Mouse (Mus musculus): Measurements from ENCODE around the gene Rbm28.

Rbm28 gene

DNA sequence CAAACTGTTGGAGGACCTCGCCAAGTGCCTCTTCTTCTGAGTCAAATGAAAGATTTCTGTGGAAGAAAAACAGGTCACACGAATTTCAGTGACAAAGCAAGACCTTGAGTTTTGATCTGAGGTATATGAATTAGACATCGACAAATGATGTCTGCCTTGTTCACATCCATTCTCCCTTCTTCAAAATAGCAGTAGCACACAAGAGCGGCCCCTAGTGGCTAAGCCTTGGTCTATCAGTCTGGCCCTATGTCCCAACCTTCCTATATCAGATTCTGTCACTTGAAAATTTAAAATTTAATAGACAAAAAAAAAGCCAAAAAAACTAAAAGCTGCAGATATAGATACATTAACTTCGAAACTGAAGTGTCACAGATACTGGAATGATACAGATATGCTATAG is 21.2 kb downstream of the Rbm28 start:
- DNase-seq, result peak; percentile 52

GRCm38 (mm10) chr6:29137441-29137840 is 27.4 kb downstream of the Rbm28 start:
- DNase-seq, result no peak

DNA sequence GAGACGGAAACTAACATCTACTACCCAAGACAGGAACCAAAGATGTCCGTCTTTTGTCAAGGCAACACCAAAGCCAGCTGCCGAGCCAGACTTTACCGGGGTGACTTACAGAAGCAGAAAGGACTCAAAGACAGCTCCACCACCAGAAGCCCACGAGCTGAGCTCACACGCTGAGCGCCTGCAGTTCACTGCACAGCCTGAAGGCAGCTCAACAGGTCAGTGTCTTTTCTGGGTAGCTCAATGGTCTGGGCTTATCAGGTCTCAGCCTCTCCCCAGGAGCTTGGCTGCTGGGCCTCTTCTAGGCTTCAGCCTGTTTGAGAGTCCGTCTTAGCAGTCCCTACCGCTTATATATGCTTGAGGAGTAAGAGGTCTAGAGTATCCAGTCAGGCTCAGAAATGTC is 31.7 kb downstream of the Rbm28 start:
- no peak for DNase-seq

DNA sequence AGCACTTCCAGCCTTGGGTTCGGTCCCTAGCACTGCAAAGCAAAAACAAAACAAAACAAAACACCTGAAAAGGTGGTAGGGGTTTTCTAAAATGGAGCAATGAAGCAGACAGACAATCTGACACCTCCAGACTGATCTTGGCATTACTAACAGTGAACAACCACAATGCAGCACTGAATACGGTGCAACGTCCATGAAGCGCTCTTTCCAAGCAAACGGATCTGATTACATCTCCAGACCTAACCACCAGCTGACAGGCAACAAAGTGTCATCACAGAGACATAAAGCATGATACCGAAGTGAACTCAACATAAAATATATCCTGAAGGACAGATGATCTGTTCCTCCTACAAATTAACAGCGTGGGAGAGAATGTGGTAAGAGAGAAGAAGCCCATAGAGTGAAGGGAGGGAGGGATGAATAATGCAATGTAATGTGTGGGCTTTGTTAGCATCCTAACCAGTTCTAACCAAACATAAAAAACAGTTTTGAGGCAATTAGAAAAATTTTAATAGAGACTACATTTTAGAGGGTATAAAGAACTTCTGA is 37.9 kb downstream of the Rbm28 start:
- DNase-seq, result no peak

GRCm38 (mm10) chr6:29119990-29120389 is 44.8 kb downstream of the Rbm28 start:
- DNase-seq, result peak; percentile 10

GRCm38 (mm10) chr6:29118963-29119362 is 45.8 kb downstream of the Rbm28 start:
- no peak for DNase-seq

DNA sequence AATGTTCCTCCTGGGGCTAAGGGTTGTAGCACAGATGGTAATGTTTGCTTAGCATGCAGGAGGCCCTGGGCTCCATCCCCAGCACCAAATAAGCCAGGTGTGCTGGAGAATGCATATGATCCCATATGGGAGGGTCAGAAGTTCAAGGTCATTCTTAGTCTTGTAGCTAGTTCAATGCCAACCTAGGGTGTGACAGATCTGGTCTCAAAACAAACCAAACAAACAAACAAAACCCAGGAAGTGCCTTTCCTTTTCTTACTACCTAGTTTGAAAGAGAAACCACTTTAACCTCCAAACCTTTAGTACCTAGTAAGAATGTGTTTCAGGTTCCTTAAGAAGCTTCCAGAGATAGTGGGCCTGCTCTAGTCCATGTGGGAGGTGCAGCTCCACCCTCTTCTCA is 46.6 kb downstream of the Rbm28 start:
- no peak for DNase-seq

DNA sequence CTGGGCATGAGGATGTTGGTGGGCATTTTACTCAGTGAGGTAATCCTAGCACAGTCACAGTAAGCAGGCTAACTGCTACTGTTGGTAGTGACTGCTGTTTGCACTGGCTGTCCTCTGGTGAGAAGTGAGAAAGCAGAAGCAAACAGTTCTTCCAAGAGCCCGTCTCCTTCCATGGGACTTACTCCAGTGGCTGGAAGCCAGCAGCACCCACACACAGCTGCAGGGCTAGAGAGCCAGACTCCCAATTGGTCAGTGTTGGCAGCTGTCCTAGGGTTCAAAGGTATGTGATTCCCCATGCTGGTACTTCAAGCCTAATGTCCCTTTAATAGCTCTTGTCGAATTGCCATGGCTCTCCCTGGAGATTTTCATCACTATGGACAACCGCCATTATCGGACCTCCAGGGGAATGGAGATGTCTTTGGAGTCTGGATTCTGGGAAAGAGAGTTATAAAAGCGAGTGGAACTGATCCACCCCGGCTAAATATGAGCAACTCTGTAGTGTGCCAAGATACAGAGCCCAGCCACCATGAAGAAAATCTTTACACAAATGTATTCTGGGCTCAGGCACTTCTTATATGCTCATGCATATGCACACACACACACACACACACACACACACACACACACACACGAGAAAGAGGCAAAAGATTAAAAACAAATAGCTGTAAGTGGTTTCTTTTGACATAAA is 47.2 kb downstream of the Rbm28 start:
- no peak for DNase-seq

GRCm38 (mm10) chr6:29115756-29116155 is 49.0 kb downstream of the Rbm28 start:
- no peak for DNase-seq

DNA sequence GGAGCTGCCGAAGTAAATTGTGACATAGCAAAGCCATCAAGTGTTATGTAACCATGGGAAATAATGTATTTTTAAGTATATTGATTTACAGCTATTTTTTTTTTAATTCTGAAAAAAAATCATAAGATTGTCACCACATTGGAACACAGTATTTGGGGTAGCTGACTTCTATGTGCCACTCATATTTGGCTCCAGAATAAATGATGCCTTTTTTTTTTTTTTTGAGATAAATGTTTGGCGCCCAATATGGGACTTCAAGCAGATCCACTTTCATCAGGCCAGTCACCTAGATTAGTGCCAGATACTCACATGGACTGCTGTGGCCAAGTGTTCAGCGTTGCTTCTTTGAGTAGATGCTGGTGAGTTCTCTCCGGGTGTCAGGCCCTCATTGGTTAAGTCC is 53.3 kb downstream of the Rbm28 start:
- no peak for DNase-seq

- no peak for DNase-seq
These were observed 56.4 kb downstream of the Rbm28 start for GRCm38 (mm10) chr6:29108376-29108775.

DNA sequence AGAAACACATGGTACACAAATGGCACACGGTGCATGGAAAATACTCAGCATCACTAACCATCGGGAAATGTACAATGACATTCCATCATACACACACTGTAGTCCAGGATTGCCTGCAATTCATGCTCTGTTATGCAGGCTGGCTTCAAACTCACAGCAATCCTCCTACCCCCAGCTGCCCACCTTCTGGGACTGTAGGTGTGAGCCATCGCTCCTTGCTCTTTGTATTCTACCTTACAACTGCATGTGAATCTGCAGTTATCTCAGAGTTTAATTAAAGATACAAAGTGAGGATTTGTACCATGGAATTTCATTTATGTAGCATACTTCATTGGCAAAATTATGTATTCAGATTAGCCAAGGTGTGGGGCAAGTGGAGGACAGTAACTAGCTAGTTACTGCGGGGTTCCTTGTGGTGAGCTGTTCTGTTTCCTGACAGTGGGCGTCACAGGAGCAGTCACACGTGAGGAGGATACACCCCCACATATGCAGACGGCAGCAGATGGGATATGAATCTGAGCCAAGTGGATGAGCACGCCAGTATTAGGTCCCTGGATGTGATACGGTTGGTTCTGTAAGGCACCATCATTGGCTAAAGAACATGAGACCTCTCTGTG is 63.5 kb downstream of the Rbm28 start:
- no peak for DNase-seq

DNA sequence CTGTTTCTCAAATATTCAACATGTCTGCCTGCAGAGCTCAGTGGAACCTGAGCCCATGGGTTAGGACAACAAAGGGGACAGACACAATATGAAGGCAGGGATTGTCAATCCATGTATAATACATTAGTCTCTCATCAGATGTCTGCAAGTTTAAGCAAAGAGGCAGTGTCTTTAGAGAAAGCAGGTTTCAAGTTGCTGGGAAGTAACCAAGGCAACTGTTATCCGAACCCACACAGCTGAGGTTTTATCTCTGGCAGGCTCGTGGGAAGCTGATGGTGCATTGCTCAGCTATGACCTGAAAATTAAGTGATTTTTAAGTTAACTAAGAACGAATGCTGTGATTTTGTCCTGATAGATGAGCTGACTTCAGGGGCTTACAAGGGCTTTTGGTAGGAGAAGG is 64.4 kb downstream of the Rbm28 start:
- no peak for DNase-seq

DNA sequence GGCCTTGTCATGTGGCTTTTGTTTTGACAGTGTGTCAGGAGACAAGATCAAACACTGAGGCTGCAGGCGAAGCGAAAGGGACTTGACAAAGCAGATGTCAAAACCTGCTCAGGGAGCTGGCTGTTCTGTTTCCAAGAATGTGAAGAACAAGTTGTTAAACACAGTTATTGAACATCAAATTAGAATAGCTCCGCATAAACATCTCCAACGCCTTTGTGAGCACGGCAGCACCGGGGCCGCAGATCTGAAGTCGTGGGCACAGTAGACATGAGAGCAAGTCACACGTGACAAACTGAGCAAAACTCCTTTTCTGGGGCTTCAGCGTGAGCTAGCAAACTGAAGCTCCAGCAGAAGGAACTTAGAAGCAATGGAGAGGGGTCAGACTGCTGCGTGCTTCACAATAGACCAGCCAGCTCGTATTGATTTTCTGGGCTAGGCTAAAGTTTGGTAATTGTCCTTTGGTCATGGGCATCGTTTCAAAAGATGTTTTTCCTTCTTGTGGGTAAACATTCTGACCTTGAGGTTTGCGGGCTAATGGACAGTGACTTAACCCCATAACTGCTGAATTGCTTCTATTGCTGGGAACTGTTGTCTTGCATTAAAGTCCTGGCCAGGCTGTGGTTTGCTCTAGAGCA is 65.2 kb downstream of the Rbm28 start:
- no peak for DNase-seq

DNA sequence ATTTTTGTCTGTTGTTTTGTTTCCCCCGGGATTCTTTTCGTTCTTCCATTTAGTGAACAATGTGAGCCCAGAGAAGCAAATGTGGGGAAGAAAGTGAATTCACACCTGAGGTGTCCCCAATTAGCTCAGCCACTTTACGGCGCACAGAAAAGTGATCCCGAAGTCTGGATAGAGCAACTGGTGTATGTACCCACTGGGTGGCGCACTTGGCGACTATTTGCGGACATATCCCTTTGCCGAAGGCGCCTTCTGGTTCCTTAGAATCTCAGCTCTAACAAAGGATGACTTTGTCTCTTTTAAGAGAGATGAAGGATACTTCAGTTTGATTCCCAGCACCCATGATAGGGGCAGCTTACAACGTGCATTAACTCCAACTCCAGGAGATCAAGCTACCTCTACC is 71.9 kb downstream of the Rbm28 start:
- no peak for DNase-seq

DNA sequence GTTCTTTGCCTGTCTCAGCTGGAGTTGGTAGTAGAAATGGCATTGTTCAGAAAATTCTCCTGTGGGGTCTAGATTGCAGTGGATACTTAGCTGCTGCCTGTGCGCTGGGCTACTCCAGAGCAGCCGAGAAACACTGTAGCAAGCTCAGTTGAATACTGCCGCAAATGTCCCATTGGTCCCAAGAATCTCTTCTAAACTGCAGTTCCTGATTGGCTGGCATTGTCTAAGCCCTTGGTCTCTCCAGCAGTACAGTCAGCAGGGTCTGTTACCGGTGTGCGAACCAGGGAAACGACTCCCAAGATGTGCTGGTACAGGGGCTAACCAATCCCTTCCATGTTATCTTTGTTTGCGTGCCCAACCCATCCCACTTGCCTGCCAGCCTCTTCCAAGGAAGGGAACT is 72.6 kb downstream of the Rbm28 start:
- DNase-seq, result no peak

- DNase-seq, result no peak
These were observed 76.7 kb downstream of the Rbm28 start for GRCm38 (mm10) chr6:29087921-29088709.

DNA sequence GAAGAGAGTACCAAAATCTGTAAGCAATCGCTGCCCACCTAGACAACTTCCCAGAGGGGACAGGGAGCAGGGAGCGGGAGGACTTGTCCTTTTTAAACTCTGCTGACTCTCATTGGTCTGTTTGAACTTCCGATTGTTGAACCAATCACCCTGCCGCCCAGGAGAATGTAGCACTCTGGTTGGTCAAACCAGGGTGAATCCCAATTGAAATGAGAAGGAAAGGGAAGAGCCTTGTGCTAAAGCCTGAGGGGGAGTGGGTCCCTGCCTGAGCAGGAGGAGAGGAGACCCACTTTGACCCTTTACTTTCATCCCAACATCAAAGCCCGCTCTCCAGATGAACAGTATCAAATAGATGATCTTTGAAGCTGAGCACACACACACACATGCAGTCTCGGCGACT is 80.4 kb downstream of the Rbm28 start:
- DNase-seq, result no peak

DNA sequence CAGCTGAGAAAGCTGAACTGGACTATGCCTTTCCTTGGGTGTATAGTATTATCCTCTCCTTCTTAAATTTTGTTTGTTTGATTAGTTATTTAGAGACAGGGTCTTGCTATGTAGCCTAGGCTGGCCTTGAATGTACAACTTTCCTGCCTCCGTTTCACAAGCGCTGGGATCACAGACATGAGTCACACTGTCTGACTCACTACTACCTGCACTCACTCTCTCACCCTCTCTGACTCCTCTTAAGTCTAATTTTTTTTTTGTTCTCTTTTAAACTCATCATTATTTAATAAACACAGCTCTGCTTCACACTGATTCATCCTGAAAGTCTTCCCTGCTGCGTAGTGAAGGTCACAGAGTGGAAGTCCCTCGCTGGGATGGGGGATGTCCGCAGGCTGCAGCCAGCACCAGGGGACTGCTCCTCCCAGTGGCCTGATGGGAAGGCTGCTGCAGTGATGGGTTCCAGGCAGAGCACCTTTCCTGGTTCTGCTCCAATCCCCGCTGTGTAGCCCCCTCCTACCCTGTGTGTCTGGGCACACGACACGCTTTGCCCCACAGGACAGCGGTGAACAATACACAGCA is 81.9 kb downstream of the Rbm28 start:
- no peak for DNase-seq

- DNase-seq, result no peak
These were observed 82.9 kb downstream of the Rbm28 start for GRCm38 (mm10) chr6:29081826-29082363.

DNA sequence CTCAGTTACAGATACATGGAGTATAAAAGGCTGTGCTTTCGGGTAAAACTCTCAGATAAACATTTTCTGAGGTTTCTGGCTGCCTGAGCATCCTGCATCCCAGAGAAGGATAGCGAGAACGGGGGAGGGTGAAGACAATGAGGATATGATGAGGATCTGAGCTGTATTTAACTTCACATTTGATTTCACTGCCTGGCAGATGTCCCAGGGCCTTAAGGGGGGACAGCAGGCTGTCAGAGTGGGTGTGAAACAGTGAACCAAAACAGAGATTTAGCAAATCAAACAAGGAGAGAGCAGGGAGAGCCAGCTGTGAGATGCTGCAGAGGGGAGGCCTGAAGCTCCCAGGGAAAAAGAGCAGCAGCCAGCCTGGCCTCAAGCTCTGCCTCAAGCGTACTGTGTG is 85.5 kb downstream of the Rbm28 start:
- DNase-seq, result no peak

DNA sequence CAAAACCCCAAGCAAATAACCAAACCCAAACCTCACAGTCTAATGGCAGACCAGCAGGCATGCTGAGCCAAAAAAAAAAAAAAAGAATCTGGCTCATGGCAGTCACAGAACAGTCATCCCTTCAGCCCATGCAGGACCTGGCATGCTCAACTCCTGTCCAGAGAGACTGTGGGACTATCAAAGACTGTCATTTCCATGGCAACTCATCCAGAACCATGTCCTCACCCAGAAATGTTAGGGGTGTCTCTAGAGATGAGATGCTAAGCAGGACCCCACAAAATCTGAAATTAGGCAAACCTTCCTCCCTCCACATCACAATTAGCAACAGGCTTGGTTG is 90.7 kb downstream of the Rbm28 start:
- DNase-seq, result no peak

Data from cerebellum, adult 9-11 months (tissue).